Mouse (Mus musculus): ENCODE data around the gene Stoml3.

The Stoml3 gene

GRCm38 (mm10) chr3:53478419-53479046 lies 9.9 kb upstream of the Stoml3 start:
- DNase-seq = peak; percentile 34

- DNase-seq = no peak
Observed at GRCm38 (mm10) chr3:53483414-53484059, 4.9 kb upstream of the Stoml3 start.

- no peak for DNase-seq
Observed at GRCm38 (mm10) chr3:53486561-53486960, 1.9 kb upstream of the Stoml3 start.

- no peak for DNase-seq
Observed at GRCm38 (mm10) chr3:53486996-53487576, 1.4 kb upstream of the Stoml3 start.

- DNase-seq = no peak
Observed at GRCm38 (mm10) chr3:53498351-53498905, 10.0 kb downstream of the Stoml3 start.

GRCm38 (mm10) chr3:53502428-53502827 lies 14.0 kb downstream of the Stoml3 start:
- no peak for DNase-seq

- DNase-seq = no peak
Observed at GRCm38 (mm10) chr3:53513096-53513495, 24.6 kb downstream of the Stoml3 start.

GRCm38 (mm10) chr3:53514221-53515065 lies 26.0 kb downstream of the Stoml3 start:
- no peak for DNase-seq

GRCm38 (mm10) chr3:53522794-53523193 lies 34.3 kb downstream of the Stoml3 start:
- DNase-seq = peak; percentile 5

- peak; percentile 38 for DNase-seq
Observed at GRCm38 (mm10) chr3:53525737-53526136, 37.3 kb downstream of the Stoml3 start.

- DNase-seq = no peak
Observed at GRCm38 (mm10) chr3:53530305-53530704, 41.9 kb downstream of the Stoml3 start.

GRCm38 (mm10) chr3:53532091-53532490 lies 43.6 kb downstream of the Stoml3 start:
- no peak for DNase-seq

GRCm38 (mm10) chr3:53552691-53553090 lies 64.2 kb downstream of the Stoml3 start:
- DNase-seq = no peak

GRCm38 (mm10) chr3:53555031-53555952 lies 66.8 kb downstream of the Stoml3 start:
- no peak for DNase-seq

- DNase-seq = no peak
Observed at GRCm38 (mm10) chr3:53557388-53558214, 69.1 kb downstream of the Stoml3 start.

Data from cerebellum, adult 9-11 months (tissue).